Mouse (Mus musculus): ENCODE measurements around the gene 1700007K13Rik. TPM values are rescaled to one million over a fixed set of nuclear protein-coding genes. Genes with fewer than 3 reads are reported as not detected.

The 1700007K13Rik gene
- not detected for polyA plus RNA-seq (2014; fragmentation: Illumina TruSeq; extraction: RNeasy Lipid Tissue Mini Kit (QIAGEN cat#74804); ENCODE audit: low read depth, low replicate concordance)

GRCm38 (mm10) chr2:28465836-28466518 is at the start of gene 1700007K13Rik:
Gene 1700007K13Rik, minus strand, starts transcription at chr2:28466332.

GRCm38 (mm10) chr2:28512798-28513401 is 46.8 kb upstream of the 1700007K13Rik start, which contains the start of gene Ralgds:
Gene Ralgds, plus strand, starts transcription at chr2:28513125.

GRCm38 (mm10) chr2:28505795-28506194 is 39.7 kb upstream of the 1700007K13Rik start, which contains the start of gene Gm10134:
Gene Gm10134, plus strand, starts transcription at chr2:28506095.

GRCm38 (mm10) chr2:28496671-28497070 is 30.5 kb upstream of the 1700007K13Rik start, which contains the start of gene Gbgt1:
Gene Gbgt1, plus strand, starts transcription at chr2:28496891.

GRCm38 (mm10) chr2:28467860-28468485 is 1.8 kb upstream of the 1700007K13Rik start, which contains the start of gene Mrps2:
Gene Mrps2, plus strand, starts transcription at chr2:28468066.

GRCm38 (mm10) chr2:28446515-28447314 is 19.4 kb downstream of the 1700007K13Rik start, which contains the start of gene Ppp1r26:
Gene Ppp1r26, plus strand, starts transcription at chr2:28446800.

Other genes with a start within 250 kb of the 1700007K13Rik start
- gene Ppp1r26, start 19.5 kb downstream of the 1700007K13Rik start, polyA plus RNA-seq (2014; fragmentation: Illumina TruSeq; extraction: RNeasy Lipid Tissue Mini Kit (QIAGEN cat#74804); ENCODE audit: low read depth, low replicate concordance) = 2.0 TPM
- gene Mrps2, start 1.7 kb upstream of the 1700007K13Rik start, polyA plus RNA-seq (2014; fragmentation: Illumina TruSeq; extraction: RNeasy Lipid Tissue Mini Kit (QIAGEN cat#74804); ENCODE audit: low read depth, low replicate concordance) = 102 TPM
- not detected for gene Gbgt1, start 30.6 kb upstream of the 1700007K13Rik start, polyA plus RNA-seq (2014; fragmentation: Illumina TruSeq; extraction: RNeasy Lipid Tissue Mini Kit (QIAGEN cat#74804); ENCODE audit: low read depth, low replicate concordance)
- not detected for gene Gm10134, start 39.8 kb upstream of the 1700007K13Rik start, polyA plus RNA-seq (2014; fragmentation: Illumina TruSeq; extraction: RNeasy Lipid Tissue Mini Kit (QIAGEN cat#74804); ENCODE audit: low read depth, low replicate concordance)
- gene Ralgds, start 46.8 kb upstream of the 1700007K13Rik start, polyA plus RNA-seq (2014; fragmentation: Illumina TruSeq; extraction: RNeasy Lipid Tissue Mini Kit (QIAGEN cat#74804); ENCODE audit: low read depth, low replicate concordance) = 11.4 TPM
- not detected for gene Cel, start 97.1 kb upstream of the 1700007K13Rik start, polyA plus RNA-seq (2014; fragmentation: Illumina TruSeq; extraction: RNeasy Lipid Tissue Mini Kit (QIAGEN cat#74804); ENCODE audit: low read depth, low replicate concordance)
- gene Gtf3c5, start 117.4 kb upstream of the 1700007K13Rik start, polyA plus RNA-seq (2014; fragmentation: Illumina TruSeq; extraction: RNeasy Lipid Tissue Mini Kit (QIAGEN cat#74804); ENCODE audit: low read depth, low replicate concordance) = 3.7 TPM
- not detected for gene Gfi1b, start 155.7 kb upstream of the 1700007K13Rik start, polyA plus RNA-seq (2014; fragmentation: Illumina TruSeq; extraction: RNeasy Lipid Tissue Mini Kit (QIAGEN cat#74804); ENCODE audit: low read depth, low replicate concordance)
- 7.3 TPM for gene Tsc1, start 174.9 kb upstream of the 1700007K13Rik start, polyA plus RNA-seq (2014; fragmentation: Illumina TruSeq; extraction: RNeasy Lipid Tissue Mini Kit (QIAGEN cat#74804); ENCODE audit: low read depth, low replicate concordance)
- gene Spaca9, start 233.4 kb upstream of the 1700007K13Rik start, polyA plus RNA-seq (2014; fragmentation: Illumina TruSeq; extraction: RNeasy Lipid Tissue Mini Kit (QIAGEN cat#74804); ENCODE audit: low read depth, low replicate concordance) = not detected
- gene Ak8, start 233.8 kb upstream of the 1700007K13Rik start, polyA plus RNA-seq (2014; fragmentation: Illumina TruSeq; extraction: RNeasy Lipid Tissue Mini Kit (QIAGEN cat#74804); ENCODE audit: low read depth, low replicate concordance) = not detected

All from adrenal gland, adult 10 weeks (tissue).